Mouse (Mus musculus) lung, postnatal 0 days (tissue): ENCODE measurements at regions not wholly inside any gene's neighbourhood (a gene's known extent, or its start where the extent isn't known, plus 50 kb on each side); places are given as distances from the start of the nearest gene placed in this dataset.
A peak's percentile ranks its signal among the peaks of the same experiment; 100 is the strongest.

Experiments
- ATAC-seq: fragments of 200-750 bp; cut with Nextera tagmentation; 2 replicates; pipeline ENCODE4 v1.8.0; 2017; ENCODE audit warnings: moderate library complexity
- DNase-seq: peaks from one replicate; pipeline ENCODE4 v3.0.0-alpha.2; 2016; ENCODE audit warnings: low spot score
- H3K27ac ChIP-seq: fragments of 300-500 bp; sonication (generic); 2 replicates; pipeline ENCODE4 v1.5.1; 2014; ENCODE audit warnings: antibody characterized with exemption, mild to moderate bottlenecking, low read length, mixed read lengths
- H3K27me3 ChIP-seq: fragments of 300-500 bp; sonication (generic); replicated peaks from 2 replicates; pipeline ENCODE4 v1.6.1; 2014; ENCODE audit warnings: low read length, mixed read lengths; ENCODE audit not compliant: insufficient read depth
- H3K36me3 ChIP-seq: fragments of 300-500 bp; sonication (generic); 2 replicates; pipeline ENCODE4 v1.6.1; 2014; ENCODE audit warnings: low read length, mixed read lengths; ENCODE audit not compliant: insufficient read depth
- H3K4me1 ChIP-seq: fragments of 300-500 bp; sonication (generic); 2 replicates; pipeline ENCODE4 v1.6.1; 2014; ENCODE audit warnings: antibody characterized with exemption, low read depth, low read length, mixed read lengths; ENCODE audit not compliant: insufficient read depth
- H3K4me2 ChIP-seq: fragments of 300-500 bp; sonication (generic); replicated peaks from 2 replicates; pipeline ENCODE4 v1.6.1; 2014; ENCODE audit warnings: low read depth, mild to moderate bottlenecking, low read length, moderate library complexity, mixed read lengths
- H3K4me3 ChIP-seq: fragments of 300-500 bp; sonication (generic); 2 replicates; pipeline ENCODE4 v1.5.1; 2014; ENCODE audit warnings: low read depth, low read length
- H3K9ac ChIP-seq: fragments of 300-500 bp; sonication (generic); replicated peaks from 2 replicates; pipeline ENCODE4 v1.6.1; 2014; ENCODE audit warnings: low read depth, mild to moderate bottlenecking
- H3K9me3 ChIP-seq: fragments of 300-500 bp; sonication (generic); 2 replicates; pipeline ENCODE4 v1.6.1; 2016; ENCODE audit warnings: low read length, mixed read lengths
- CTCF ChIP-seq: IDR thresholded peaks from 2 replicates; pipeline ENCODE4 v1.5.1; 2016; ENCODE audit warnings: antibody characterized with exemption, mild to moderate bottlenecking
- EP300 ChIP-seq: IDR thresholded peaks from 2 replicates; pipeline ENCODE4 v1.6.1; 2016; ENCODE audit warnings: antibody characterized with exemption, mild to moderate bottlenecking, control low read depth
- WGBS: fragments of 180-500 bp; shearing (Covaris S2); extraction: QIAGEN DNeasy Blood & Tissue Kit; methylation state at CpG from one replicate; pipeline ENCODE4 v1.1.7; 2014; 5-methylcytosine and 5-hydroxymethylcytosine counted together

DNA sequence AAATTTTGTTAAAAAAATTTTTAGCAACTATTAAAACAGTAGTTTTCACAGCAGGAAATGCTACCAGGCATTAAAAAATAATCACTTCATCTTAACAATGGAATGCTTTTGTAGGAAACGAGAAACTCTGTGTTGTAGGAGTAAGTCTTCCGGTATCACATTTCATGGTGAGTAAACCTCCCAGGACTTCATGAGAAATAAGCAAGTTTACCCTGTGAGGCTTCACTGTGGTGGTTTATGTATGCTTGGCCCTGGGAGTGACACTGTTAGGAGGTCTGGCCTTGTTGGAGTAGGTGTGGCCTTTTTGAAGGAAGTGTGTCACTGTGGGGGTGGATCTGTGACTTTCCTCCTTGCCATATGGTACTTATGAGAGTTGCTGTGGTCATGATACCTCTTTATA, 289.0 kb upstream of the Igfbp3 start:
- Histone ChIP-seq H3K27ac (no peak overlapping the region), H3K9me3 (no peaks in the 10 kb centered on the region), H3K27me3 (no peaks in the 10 kb centered on the region), H3K9ac (no peak overlapping the region), H3K36me3 (no peaks in the 10 kb centered on the region), H3K4me2 (no peak overlapping the region), H3K4me3 (no peak overlapping the region), H3K4me1 (no peaks in the 10 kb centered on the region)
- TF ChIP-seq EP300: no peak
- no peak for TF ChIP-seq CTCF
- no peak for ATAC-seq
- 56% methylated on average over 2 of the region's 2 CpGs for WGBS
- DNase-seq: no peak

DNA sequence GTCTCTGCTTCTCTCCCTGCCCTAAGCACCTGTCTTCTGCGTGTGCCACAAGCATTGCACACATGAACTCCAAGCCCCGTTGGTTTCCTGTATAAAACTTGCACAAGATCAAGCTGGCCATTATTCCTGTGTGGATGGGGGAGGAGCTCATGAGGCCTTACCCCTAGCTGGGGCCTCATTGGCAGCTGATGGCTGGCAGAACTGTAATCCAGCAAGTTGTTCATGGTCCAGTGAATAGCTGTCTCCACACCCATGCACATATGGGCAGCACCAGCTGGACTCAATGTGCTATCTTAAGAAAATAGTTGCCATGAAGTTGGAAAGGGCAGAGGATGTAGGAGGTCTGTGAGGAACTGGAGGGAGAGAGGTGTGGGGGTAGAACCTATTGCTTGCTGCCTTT, 288.3 kb upstream of the Igfbp3 start:
- H3K9me3 ChIP-seq: no peaks in the 10 kb centered on the region
- DNase-seq (no peak), ATAC-seq (no peak)
- no peak overlapping the region for H3K27ac ChIP-seq
- no peak for TF ChIP-seq EP300
- TF ChIP-seq CTCF: no peak
- 66% methylated on average over 2 of the region's 2 CpGs for WGBS
- H3K4me2 ChIP-seq: no peak overlapping the region
- no peak overlapping the region for H3K9ac ChIP-seq
- no peak overlapping the region for H3K4me3 ChIP-seq
- H3K36me3 ChIP-seq: no peaks in the 10 kb centered on the region
- H3K27me3 ChIP-seq: no peaks in the 10 kb centered on the region
- H3K4me1 ChIP-seq: no peaks in the 10 kb centered on the region

DNA sequence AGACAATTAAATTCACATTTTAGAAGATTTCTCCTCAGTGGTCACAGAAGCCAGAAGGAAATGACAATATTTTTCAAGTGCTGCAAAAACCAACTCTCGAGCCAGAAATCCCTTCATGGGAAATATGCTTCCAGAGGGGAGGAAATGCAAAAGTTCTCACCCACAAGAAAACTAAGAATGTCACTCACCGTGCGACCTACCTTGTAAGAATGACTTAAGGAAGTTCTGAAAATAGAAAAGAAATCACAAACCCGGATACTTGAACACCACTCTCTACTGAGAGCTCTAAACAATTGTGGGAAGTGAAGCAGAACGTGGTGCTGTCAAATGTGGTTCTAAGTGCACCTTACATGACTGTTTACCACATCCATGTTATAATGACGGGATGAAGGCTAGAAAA, 284.1 kb upstream of the Igfbp3 start:
- Histone ChIP-seq H3K4me3 (no peak overlapping the region), H3K36me3 (no peaks in the 10 kb centered on the region), H3K27ac (no peak overlapping the region), H3K4me1 (no peaks in the 10 kb centered on the region), H3K9me3 (no peaks in the 10 kb centered on the region), H3K27me3 (no peaks in the 10 kb centered on the region), H3K4me2 (no peak overlapping the region), H3K9ac (no peak overlapping the region)
- DNase-seq (no peak), ATAC-seq (no peak)
- WGBS: 50% methylated on average over 6 of the region's 6 CpGs
- no peak for TF ChIP-seq EP300
- no peak for TF ChIP-seq CTCF

DNA sequence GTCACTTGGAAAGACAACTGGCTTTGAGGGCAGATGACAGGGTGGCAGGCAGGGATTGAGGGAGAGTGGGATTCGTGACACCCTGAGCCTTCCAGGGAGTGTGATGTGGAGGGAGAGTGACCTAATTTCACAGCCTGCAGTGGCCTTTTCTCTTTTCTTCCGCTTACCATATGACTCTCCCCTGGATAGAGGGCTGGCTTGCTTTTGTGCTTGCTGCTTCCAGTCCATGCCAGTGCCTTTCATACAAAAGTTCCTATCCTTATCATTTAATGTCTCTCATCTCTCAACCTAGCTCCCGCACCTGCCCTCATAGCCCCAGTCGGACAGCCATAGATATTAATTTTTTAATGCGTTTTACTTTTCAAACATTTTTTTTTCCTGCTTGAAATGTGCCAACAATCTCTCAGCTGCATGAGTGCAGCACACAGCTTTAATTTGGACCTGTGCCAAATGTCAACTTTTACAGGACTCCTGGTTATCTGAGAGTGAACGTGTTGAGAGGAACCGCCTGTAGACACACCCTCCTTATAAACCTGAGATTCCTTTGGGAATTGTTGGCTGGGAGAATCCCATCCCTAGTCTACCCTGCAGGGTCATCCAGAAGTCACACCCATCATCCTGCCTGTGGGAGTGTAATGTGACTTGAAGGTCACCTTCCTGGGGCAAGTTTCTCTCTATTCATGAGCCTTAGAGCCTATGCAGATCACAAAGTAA, 260.3 kb upstream of the Igfbp3 start:
- TF ChIP-seq EP300: no peak
- TF ChIP-seq CTCF: no peak
- H3K9ac ChIP-seq: no peak overlapping the region
- no peaks in the 10 kb centered on the region for H3K36me3 ChIP-seq
- ATAC-seq (no peak), DNase-seq (peak; percentile 18)
- no peak overlapping the region for H3K4me2 ChIP-seq
- WGBS: 46% methylated on average over 7 of the region's 7 CpGs
- no peaks in the 10 kb centered on the region for H3K9me3 ChIP-seq
- no peaks in the 10 kb centered on the region for H3K4me1 ChIP-seq
- H3K27ac ChIP-seq: no peak overlapping the region
- H3K27me3 ChIP-seq: no peaks in the 10 kb centered on the region
- no peak overlapping the region for H3K4me3 ChIP-seq

DNA sequence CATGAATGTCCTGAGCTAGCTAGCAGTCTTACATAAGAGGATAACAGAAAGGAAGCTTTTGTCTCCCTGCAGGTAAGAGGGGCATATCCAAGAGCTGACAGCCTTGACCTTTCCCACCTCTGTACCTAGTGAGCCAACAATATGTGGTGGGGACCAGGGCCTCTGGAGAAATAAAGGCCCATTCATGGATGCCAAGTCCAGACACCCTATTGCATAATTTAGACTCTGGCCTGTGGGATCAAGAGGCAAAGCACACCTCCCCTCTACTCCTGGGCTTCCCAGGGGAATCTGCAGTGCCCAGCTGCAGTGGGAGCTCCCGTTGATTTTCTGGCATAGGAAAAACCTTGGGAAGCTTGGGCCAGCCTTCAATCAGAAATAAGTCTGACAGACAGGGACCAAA, 251.8 kb upstream of the Igfbp3 start:
- no peaks in the 10 kb centered on the region for H3K36me3 ChIP-seq
- H3K4me3 ChIP-seq: no peak overlapping the region
- no peaks in the 10 kb centered on the region for H3K4me1 ChIP-seq
- no peak overlapping the region for H3K9ac ChIP-seq
- DNase-seq (no peak), ATAC-seq (no peak)
- H3K4me2 ChIP-seq: no peak overlapping the region
- 50% methylated on average over 1 of the region's 1 CpGs for WGBS
- TF ChIP-seq CTCF (no peak), EP300 (no peak)
- H3K27ac ChIP-seq: no peak overlapping the region
- H3K27me3 ChIP-seq: no peaks in the 10 kb centered on the region
- H3K9me3 ChIP-seq: no peaks in the 10 kb centered on the region

DNA sequence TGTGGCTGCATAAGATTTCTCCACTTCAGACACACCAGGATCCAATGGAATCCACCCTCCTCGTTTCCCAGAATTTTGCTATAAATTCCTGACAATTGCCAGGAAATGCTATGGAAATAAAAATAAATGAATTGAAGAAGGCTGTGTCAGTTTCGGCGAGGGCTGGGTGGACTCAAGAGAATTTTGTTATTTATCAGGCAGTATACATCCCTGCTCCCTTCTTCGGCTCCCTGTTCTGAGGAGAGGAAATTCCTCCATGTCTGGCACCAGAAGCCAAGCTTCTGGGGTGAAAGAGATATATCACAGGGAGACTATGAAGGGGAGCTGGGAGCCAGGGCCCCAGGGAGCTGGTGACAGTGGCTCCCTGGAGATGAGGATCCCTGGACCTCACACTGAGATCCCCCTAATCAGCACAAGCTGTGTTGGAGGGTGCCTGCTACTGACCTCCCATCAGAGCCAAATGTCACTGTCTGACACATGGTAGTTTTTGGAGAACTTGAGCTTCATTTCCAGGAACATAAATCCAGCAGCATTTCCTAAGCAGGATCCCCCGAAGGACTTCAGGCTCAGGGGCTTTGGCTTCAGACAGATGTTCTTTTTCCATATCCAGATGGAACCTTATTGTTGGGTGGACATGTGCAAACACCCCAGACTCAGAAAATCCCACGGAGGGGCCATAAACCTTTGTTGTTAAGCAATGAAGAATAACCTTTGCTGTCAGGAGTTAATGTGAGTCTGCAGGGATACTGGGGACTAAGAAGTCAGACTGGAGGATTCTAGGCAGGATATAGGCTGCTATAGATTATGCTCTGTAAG, 248.4 kb upstream of the Igfbp3 start:
- no peak overlapping the region for H3K4me3 ChIP-seq
- no peaks in the 10 kb centered on the region for H3K9me3 ChIP-seq
- WGBS: 43% methylated on average over 6 of the region's 6 CpGs
- H3K27ac ChIP-seq: no peak overlapping the region
- ATAC-seq: no peak
- no peaks in the 10 kb centered on the region for H3K36me3 ChIP-seq
- H3K4me2 ChIP-seq: no peak overlapping the region
- TF ChIP-seq CTCF: no peak
- TF ChIP-seq EP300: no peak
- H3K27me3 ChIP-seq: no peaks in the 10 kb centered on the region
- H3K4me1 ChIP-seq: no peaks in the 10 kb centered on the region
- H3K9ac ChIP-seq: no peak overlapping the region
- peak; percentile 4 for DNase-seq
